ENCODE assay signal across 27 mouse cellular contexts in the genomic region with DNA sequence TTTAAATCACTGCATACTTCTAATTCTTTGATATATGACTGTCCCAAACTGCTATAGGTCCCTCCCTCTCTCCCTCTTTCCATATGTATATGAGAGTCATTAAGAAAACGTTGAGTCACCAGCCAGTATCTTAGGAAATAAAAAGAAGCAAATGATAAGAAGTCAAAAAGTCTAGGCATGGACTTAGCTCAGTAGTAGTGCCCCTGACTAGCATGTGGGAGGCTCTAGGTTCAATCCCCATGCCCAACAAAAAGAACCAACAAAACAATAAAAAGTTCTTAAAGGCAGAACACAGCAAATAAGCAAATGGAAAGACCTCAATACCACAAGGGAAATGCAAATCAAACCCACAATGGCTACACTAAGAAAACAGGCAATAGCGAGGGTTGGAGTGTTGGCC. TPM values are rescaled to one million over a fixed set of nuclear protein-coding genes. Genes with fewer than 3 reads are reported as not detected.
DNase-seq lines count a peak whose midpoint lies in the region; ATAC-seq lines count a peak whose summit lies in the region.
"Had no signal": no experiment of that assay in that cellular context is flagged by ENCODE, and none has a peak within 500 bp of the region (broad histone marks: within the 10 kb centered on the region; RNA-seq: fewer than 3 reads in every experiment).

No protein-coding gene starts in this region.

- no peaks in the 10 kb centered on the region for H3K36me3 ChIP-seq in kidney, embryonic 16.5 days (ENCODE audit: insufficient read depth, low read length)
- no peaks in the 10 kb centered on the region for H3K36me3 ChIP-seq in kidney, embryonic 14.5 days (ENCODE audit: control insufficient read depth, insufficient read depth, low read length)
- no peaks in the 10 kb centered on the region for H3K36me3 ChIP-seq in liver, embryonic 11.5 days (ENCODE audit: control insufficient read depth, insufficient read depth, low read length)
- H3K36me3 ChIP-seq in liver, embryonic 12.5 days = no peaks in the 10 kb centered on the region
- no peaks in the 10 kb centered on the region for H3K36me3 ChIP-seq in midbrain, embryonic 10.5 days
- H3K36me3 ChIP-seq: embryonic facial prominence, embryonic 15.5 days; hindbrain, embryonic 12.5 days; lung, embryonic 15.5 days; midbrain, embryonic 15.5 days; neural tube, embryonic 12.5 days; stomach, embryonic 15.5 days had no signal

- no peaks in the 10 kb centered on the region for H3K9me3 ChIP-seq in kidney, embryonic 16.5 days (ENCODE audit: low read length)
- H3K9me3 ChIP-seq in kidney, embryonic 14.5 days (ENCODE audit: control insufficient read depth, low read length) = no peaks in the 10 kb centered on the region
- H3K9me3 ChIP-seq in liver, embryonic 11.5 days (ENCODE audit: control insufficient read depth, low read length) = no peaks in the 10 kb centered on the region
- no peaks in the 10 kb centered on the region for H3K9me3 ChIP-seq in liver, embryonic 12.5 days (replicated peaks)
- no peaks in the 10 kb centered on the region for H3K9me3 ChIP-seq in midbrain, embryonic 10.5 days (replicated peaks)
- H3K9me3 ChIP-seq: embryonic facial prominence, embryonic 15.5 days; heart, embryonic 13.5 days; hindbrain, embryonic 12.5 days; lung, embryonic 15.5 days; midbrain, embryonic 15.5 days; neural tube, embryonic 12.5 days; stomach, embryonic 15.5 days had no signal

- WGBS in kidney, embryonic 16.5 days = 54% methylated on average over 2 of the region's 2 CpGs
- WGBS in kidney, embryonic 14.5 days = 64% methylated on average over 2 of the region's 2 CpGs
- WGBS in liver, embryonic 11.5 days = 45% methylated on average over 2 of the region's 2 CpGs
- WGBS in liver, embryonic 12.5 days (ENCODE audit: insufficient replicate concordance) = 27% methylated on average over 2 of the region's 2 CpGs
- 77% methylated on average over 2 of the region's 2 CpGs for WGBS in midbrain, embryonic 10.5 days

- no peaks in the 10 kb centered on the region for H3K27me3 ChIP-seq in kidney, embryonic 16.5 days (ENCODE audit: insufficient read depth, low read length)
- H3K27me3 ChIP-seq in kidney, embryonic 14.5 days (ENCODE audit: control insufficient read depth, insufficient read depth, low read length) = no peaks in the 10 kb centered on the region
- H3K27me3 ChIP-seq in liver, embryonic 11.5 days (replicated peaks; ENCODE audit: control insufficient read depth, insufficient read depth, low read length) = no peaks in the 10 kb centered on the region
- H3K27me3 ChIP-seq in liver, embryonic 12.5 days (replicated peaks) = no peaks in the 10 kb centered on the region
- H3K27me3 ChIP-seq in midbrain, embryonic 10.5 days (ENCODE audit: low read depth, poor library complexity, severe bottlenecking) = no peaks in the 10 kb centered on the region
- H3K27me3 ChIP-seq: embryonic facial prominence, embryonic 15.5 days; heart, embryonic 13.5 days; hindbrain, embryonic 12.5 days; lung, embryonic 15.5 days; midbrain, embryonic 15.5 days; neural tube, embryonic 12.5 days; stomach, embryonic 15.5 days had no signal

- peaks cover 65% of the 10 kb centered on the region for H3K4me1 ChIP-seq in kidney, embryonic 16.5 days (ENCODE audit: insufficient read depth, low read length)
- H3K4me1 ChIP-seq in kidney, embryonic 14.5 days (ENCODE audit: control insufficient read depth, insufficient read depth, low read length) = peaks cover 50% of the 10 kb centered on the region
- peaks cover 58% of the 10 kb centered on the region for H3K4me1 ChIP-seq in liver, embryonic 11.5 days (replicated peaks; ENCODE audit: control insufficient read depth, insufficient read depth, low read length)
- peaks cover 75% of the 10 kb centered on the region for H3K4me1 ChIP-seq in liver, embryonic 12.5 days
- peaks cover 52% of the 10 kb centered on the region for H3K4me1 ChIP-seq in midbrain, embryonic 10.5 days

- H3K9ac ChIP-seq in kidney, embryonic 16.5 days (replicated peaks; ENCODE audit: low read length) = no peak overlapping the region
- H3K9ac ChIP-seq in kidney, embryonic 14.5 days (ENCODE audit: low read depth, low read length) = no peak overlapping the region
- no peak overlapping the region for H3K9ac ChIP-seq in liver, embryonic 11.5 days (ENCODE audit: low read depth, low read length)
- H3K9ac ChIP-seq in liver, embryonic 12.5 days = no peak overlapping the region
- H3K9ac ChIP-seq: embryonic facial prominence, embryonic 15.5 days; forebrain, postnatal 0 days; heart, embryonic 13.5 days; hindbrain, embryonic 12.5 days; liver, embryonic 14.5 days; lung, embryonic 15.5 days; midbrain, embryonic 15.5 days; neural tube, embryonic 12.5 days; stomach, embryonic 15.5 days had no signal

- H3K27ac ChIP-seq in kidney, embryonic 16.5 days (ENCODE audit: low read length) = peak overlapping the region; percentile 77
- H3K27ac ChIP-seq in kidney, embryonic 14.5 days (ENCODE audit: low read depth, low read length) = no peak overlapping the region
- H3K27ac ChIP-seq in liver, embryonic 11.5 days (ENCODE audit: low read depth, low read length) = peak overlapping the region; percentile 11; the same call in 1 of the 2 replicates
- no peak overlapping the region for H3K27ac ChIP-seq in liver, embryonic 12.5 days
- H3K27ac ChIP-seq in midbrain, embryonic 10.5 days (replicated peaks) = no peak overlapping the region
- H3K27ac ChIP-seq: heart, embryonic 13.5 days; hindbrain, embryonic 12.5 days; liver, embryonic 14.5 days; lung, embryonic 15.5 days; midbrain, embryonic 15.5 days; neural tube, embryonic 12.5 days; stomach, embryonic 15.5 days had no signal

- DNase-seq in liver, embryonic 11.5 days (ENCODE audit: low spot score) = no peak
- peak; percentile 52 for DNase-seq in ZHBTc4 (ENCODE audit: low read depth, low spot score)
- no peak for DNase-seq in midbrain, embryonic 10.5 days (ENCODE audit: low spot score)
- DNase-seq in adrenal gland, postnatal 25 days = no peak
- DNase-seq: adrenal gland, adult 8-10 months; cerebellum, adult 2 months; cerebellum, postnatal 25 days; forebrain, postnatal 0 days; gastrocnemius, postnatal 14 days; heart, adult 18-20 months; kidney, postnatal 14 days; lung, postnatal 36 days; right cerebral cortex, postnatal 4 days; thymus, postnatal 25 days had no signal

- no peak overlapping the region for H3K4me3 ChIP-seq in kidney, embryonic 16.5 days (ENCODE audit: low read length)
- no peak overlapping the region for H3K4me3 ChIP-seq in kidney, embryonic 14.5 days (ENCODE audit: low read length)
- no peak overlapping the region for H3K4me3 ChIP-seq in liver, embryonic 11.5 days (ENCODE audit: low read depth, low read length)
- no peak overlapping the region for H3K4me3 ChIP-seq in liver, embryonic 12.5 days
- H3K4me3 ChIP-seq in midbrain, embryonic 10.5 days = no peak overlapping the region
- H3K4me3 ChIP-seq: embryonic facial prominence, embryonic 15.5 days; heart, embryonic 13.5 days; hindbrain, embryonic 12.5 days; lung, embryonic 15.5 days; midbrain, embryonic 15.5 days; neural tube, embryonic 12.5 days; stomach, embryonic 15.5 days had no signal

- ATAC-seq in kidney, embryonic 16.5 days (ENCODE audit: low FRiP score, low TSS enrichment) = no peak
- ATAC-seq in kidney, embryonic 14.5 days (ENCODE audit: low FRiP score, low TSS enrichment) = no peak
- no peak for ATAC-seq in liver, embryonic 11.5 days (replicated peaks; ENCODE audit: low FRiP score)
- ATAC-seq in liver, embryonic 12.5 days = no peak
- ATAC-seq: activated CD4-positive, CD25-positive, alpha-beta regulatory T cell, adult 4 months; forebrain, postnatal 0 days; intestine, postnatal 0 days; midbrain, embryonic 15.5 days had no signal

- no peak overlapping the region for H3K4me2 ChIP-seq in kidney, embryonic 16.5 days (replicated peaks; ENCODE audit: low read depth, low read length)
- H3K4me2 ChIP-seq in kidney, embryonic 14.5 days (replicated peaks; ENCODE audit: low read depth, low read length) = no peak overlapping the region
- no peak overlapping the region for H3K4me2 ChIP-seq in liver, embryonic 11.5 days
- no peak overlapping the region for H3K4me2 ChIP-seq in liver, embryonic 12.5 days
- H3K4me2 ChIP-seq: embryonic facial prominence, embryonic 15.5 days; heart, embryonic 13.5 days; hindbrain, embryonic 12.5 days; lung, embryonic 15.5 days; midbrain, embryonic 15.5 days; neural tube, embryonic 12.5 days; stomach, embryonic 15.5 days had no signal

RNA-seq across cellular contexts. Expression of a gene that starts 18.8 kb away (rescaled TPM):
- polyA plus RNA-seq in kidney, embryonic 16.5 days (2015; fragmentation: Nextera tagmentation; extraction: Ambion mirVana) = 9.6 and 10.0 TPM in 2 replicates
- polyA plus RNA-seq in kidney, embryonic 14.5 days (2014; fragmentation: Nextera tagmentation; extraction: Ambion mirVana) = 20.4 and 22.1 TPM in 2 replicates
- 25.1 and 31.1 TPM in 2 replicates for polyA plus RNA-seq in liver, embryonic 11.5 days (2014; fragmentation: Nextera tagmentation; extraction: Ambion mirVana)
- polyA plus RNA-seq in liver, embryonic 12.5 days (2016; fragmentation: Nextera tagmentation; extraction: Ambion mirVana) = 33.8 TPM in 2 replicates
- polyA plus RNA-seq in midbrain, embryonic 10.5 days (2016; fragmentation: Nextera tagmentation; extraction: Ambion mirVana) = 7.7 and 8.0 TPM in 2 replicates
- 129 and 166 TPM in 2 replicates for total RNA-seq in adrenal gland, postnatal 25 days (2021)

Comparison
In these comparisons a context has a peak if more than half of its experiments do, and no peak if none do; other contexts are left out.
1. H3K27ac ChIP-seq: peak in kidney, embryonic 16.5 days (single experiment) and liver, embryonic 11.5 days (single experiment); none in kidney, embryonic 14.5 days (single experiment), liver, embryonic 12.5 days (single experiment) and midbrain, embryonic 10.5 days (single experiment).